Mouse (Mus musculus) bone marrow macrophage, adult 2 months (primary cell): ENCODE data around the gene 9330182L06Rik. TPM values are rescaled to one million over a fixed set of nuclear protein-coding genes. Genes with fewer than 3 reads are reported as not detected.

Experiments used
- H3K27ac ChIP-seq: 2 replicates; pipeline ENCODE4 v1.5.1; 2012; ENCODE audit warnings: low read depth, low read length; ENCODE audit not compliant: insufficient read depth
- H3K4me1 ChIP-seq: 2 replicates; pipeline ENCODE4 v1.6.1; 2012; ENCODE audit warnings: low read length; ENCODE audit not compliant: control insufficient read depth, insufficient read depth
- H3K4me3 ChIP-seq: 2 replicates; pipeline ENCODE4 v1.5.1; 2012; ENCODE audit warnings: mild to moderate bottlenecking, low read length, moderate library complexity; ENCODE audit not compliant: insufficient read depth
- CTCF ChIP-seq: IDR thresholded peaks from 2 replicates; pipeline ENCODE4 v1.5.1; 2012; ENCODE audit warnings: low read depth, mild to moderate bottlenecking, low read length, moderate library complexity
- POLR2A ChIP-seq: IDR thresholded peaks from 2 replicates; pipeline ENCODE4 v1.6.1; 2012; ENCODE audit warnings: mild to moderate bottlenecking, low read depth, low read length, borderline replicate concordance
- polyA plus RNA-seq: library from polyadenylated mRNA; stranded (reverse); fragments of >200 nt; gene quantifications from 2 replicates; pipeline ENCODE4 v1.2.4, GENCODE M21; 2012; ENCODE audit not compliant: missing spikeins, insufficient read depth, insufficient read length

The 9330182L06Rik gene
- polyA plus RNA-seq, 1 experiment: 0.98 TPM

DNA sequence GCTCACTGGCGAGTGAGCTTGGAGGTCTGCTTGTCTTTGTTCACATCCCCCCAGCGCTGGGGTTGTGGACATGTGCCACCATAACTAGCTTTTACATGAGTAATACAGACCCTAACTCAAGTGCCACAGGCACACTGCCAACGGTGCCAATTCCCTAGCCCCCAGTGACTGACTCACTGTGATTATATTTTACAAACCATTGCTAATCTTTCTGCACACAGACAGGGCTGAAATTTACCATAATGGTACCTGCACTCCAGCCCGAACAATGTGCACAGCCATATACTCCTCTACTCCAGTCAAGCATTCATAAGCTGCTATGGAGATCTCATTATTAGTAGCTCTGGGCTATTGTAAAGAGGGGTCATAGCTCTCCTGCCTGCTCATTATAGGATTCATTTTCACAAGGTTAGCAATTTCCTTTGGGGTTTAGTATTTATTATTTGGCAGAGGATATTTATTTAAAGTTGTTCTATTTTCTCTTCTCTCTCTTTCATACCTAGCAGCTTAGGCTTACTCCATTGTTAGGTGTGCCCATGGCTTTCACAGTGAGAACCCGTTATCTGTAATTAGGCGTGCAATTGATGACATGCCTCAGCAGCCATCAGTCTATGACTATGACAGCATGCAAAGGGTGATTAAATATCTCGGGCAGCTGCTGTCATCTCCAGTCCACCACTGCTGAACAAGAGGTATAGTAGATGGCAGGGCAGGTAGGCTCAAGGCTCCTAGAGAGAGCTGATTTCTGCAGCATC, 73.0 kb downstream of the 9330182L06Rik start:
- no peak overlapping the region for H3K27ac ChIP-seq
- H3K4me1 ChIP-seq: no peaks in the 10 kb centered on the region
- no peak overlapping the region for H3K4me3 ChIP-seq
- TF ChIP-seq CTCF (no peak), POLR2A (no peak)

- TF ChIP-seq POLR2A: no peak
- TF ChIP-seq CTCF: no peak
- Histone ChIP-seq H3K27ac (no peak overlapping the region), H3K4me3 (no peak overlapping the region), H3K4me1 (no peaks in the 10 kb centered on the region)
These were observed 73.7 kb downstream of the 9330182L06Rik start for GRCm38 (mm10) chr5:9339511-9340173.

DNA sequence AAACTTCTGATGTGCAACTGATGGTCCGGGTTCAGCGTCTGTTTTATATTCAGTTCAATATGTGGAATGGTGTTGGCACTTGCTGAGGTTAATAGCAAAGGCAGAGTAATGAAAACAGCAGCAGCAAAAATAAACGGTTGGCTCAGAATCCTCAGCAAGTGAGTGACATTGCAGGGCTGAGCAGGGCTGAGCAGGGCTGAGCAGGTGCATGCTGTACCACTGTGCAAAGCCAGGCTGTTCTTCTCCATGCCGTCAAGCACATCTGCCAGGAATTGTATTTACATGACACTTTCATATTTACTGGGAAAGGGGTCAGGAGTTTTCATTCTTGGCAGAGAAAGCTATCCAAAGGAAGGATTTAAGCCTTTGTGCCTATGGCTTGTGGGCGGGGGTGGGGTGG, 78.7 kb downstream of the 9330182L06Rik start:
- no peak for TF ChIP-seq POLR2A
- TF ChIP-seq CTCF: no peak
- no peaks in the 10 kb centered on the region for H3K4me1 ChIP-seq

GRCm38 (mm10) chr5:9345038-9345617, 79.2 kb downstream of the 9330182L06Rik start:
- Histone ChIP-seq H3K27ac (no peak overlapping the region), H3K4me3 (no peak overlapping the region), H3K4me1 (no peaks in the 10 kb centered on the region)
- TF ChIP-seq CTCF (no peak), POLR2A (no peak)

More for the DNA sequence above, 78.7 kb downstream of the 9330182L06Rik start:
- Histone ChIP-seq H3K27ac (no peak overlapping the region), H3K4me3 (no peak overlapping the region)

- no peak for TF ChIP-seq CTCF
- TF ChIP-seq POLR2A: no peak
- Histone ChIP-seq H3K27ac (no peak overlapping the region), H3K4me1 (no peaks in the 10 kb centered on the region), H3K4me3 (no peak overlapping the region)
These were observed 79.7 kb downstream of the 9330182L06Rik start for GRCm38 (mm10) chr5:9345625-9346024.

GRCm38 (mm10) chr5:9346510-9346909, 80.6 kb downstream of the 9330182L06Rik start:
- H3K4me1 ChIP-seq: no peaks in the 10 kb centered on the region
- no peak overlapping the region for H3K27ac ChIP-seq
- TF ChIP-seq CTCF: no peak
- TF ChIP-seq POLR2A: no peak
- H3K4me3 ChIP-seq: no peak overlapping the region

DNA sequence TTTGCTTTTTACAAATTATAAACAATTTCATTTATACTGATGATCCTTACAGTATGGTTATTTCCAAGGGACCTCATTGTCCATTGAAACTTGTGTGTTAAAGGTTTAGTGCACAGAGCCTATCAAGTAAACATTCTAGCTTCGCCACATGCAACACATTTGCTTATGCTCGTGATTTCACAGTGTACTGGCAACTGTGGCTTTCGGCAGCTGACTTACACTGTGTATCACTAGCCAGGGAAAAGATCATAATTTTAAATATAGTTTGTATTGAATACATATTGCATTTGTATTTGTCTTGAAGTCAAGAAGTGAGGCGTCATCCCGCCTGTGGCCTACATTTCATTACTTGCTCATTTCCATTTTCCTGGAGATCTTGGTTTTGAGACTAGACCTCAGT, 86.2 kb downstream of the 9330182L06Rik start:
- H3K27ac ChIP-seq: no peak overlapping the region
- H3K4me1 ChIP-seq: no peaks in the 10 kb centered on the region
- TF ChIP-seq POLR2A: no peak
- no peak for TF ChIP-seq CTCF
- H3K4me3 ChIP-seq: no peak overlapping the region

DNA sequence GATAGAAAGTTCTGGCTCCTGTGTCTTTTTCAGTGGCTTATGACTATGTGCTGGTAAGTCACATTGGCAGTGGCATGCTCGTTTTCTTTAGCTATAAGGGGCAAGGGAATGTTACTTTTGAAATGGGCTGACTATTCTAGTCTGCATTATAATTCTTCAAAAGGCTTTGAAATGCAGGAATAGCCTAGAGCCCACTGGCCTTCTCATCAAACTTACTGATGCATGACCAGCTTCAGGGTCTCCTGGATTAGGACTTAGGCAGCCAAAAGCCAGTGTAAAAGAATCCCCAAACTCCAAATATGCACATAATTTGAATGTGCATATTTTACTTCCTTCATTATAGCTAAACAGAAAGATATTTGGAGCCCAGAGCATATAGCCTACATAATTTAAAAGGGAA, 86.7 kb downstream of the 9330182L06Rik start:
- no peaks in the 10 kb centered on the region for H3K4me1 ChIP-seq

DNA sequence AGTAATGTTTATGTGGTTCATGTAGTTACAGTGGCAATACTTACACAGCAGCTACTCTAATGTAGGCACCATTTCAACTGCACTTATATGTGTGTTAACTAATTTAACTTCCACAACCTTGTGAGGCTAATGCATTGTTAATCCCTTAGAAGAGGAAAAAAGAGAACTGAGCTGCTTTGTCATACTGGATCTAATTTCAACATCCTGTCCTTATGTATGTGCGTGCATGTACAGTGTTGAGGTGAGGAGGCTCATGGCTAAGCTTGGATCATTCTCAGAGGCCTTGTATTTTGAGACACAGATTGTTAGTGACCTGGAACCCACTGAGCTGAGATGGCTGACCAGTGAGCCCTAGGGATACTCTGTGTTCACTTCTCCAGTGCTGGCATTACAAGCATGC, 88.3 kb downstream of the 9330182L06Rik start:
- Histone ChIP-seq H3K4me3 (no peak overlapping the region), H3K4me1 (no peaks in the 10 kb centered on the region), H3K27ac (no peak overlapping the region)
- no peak for TF ChIP-seq POLR2A
- no peak for TF ChIP-seq CTCF

More for the DNA sequence above, 86.7 kb downstream of the 9330182L06Rik start:
- H3K27ac ChIP-seq: no peak overlapping the region
- TF ChIP-seq POLR2A: no peak
- TF ChIP-seq CTCF: no peak
- H3K4me3 ChIP-seq: no peak overlapping the region

DNA sequence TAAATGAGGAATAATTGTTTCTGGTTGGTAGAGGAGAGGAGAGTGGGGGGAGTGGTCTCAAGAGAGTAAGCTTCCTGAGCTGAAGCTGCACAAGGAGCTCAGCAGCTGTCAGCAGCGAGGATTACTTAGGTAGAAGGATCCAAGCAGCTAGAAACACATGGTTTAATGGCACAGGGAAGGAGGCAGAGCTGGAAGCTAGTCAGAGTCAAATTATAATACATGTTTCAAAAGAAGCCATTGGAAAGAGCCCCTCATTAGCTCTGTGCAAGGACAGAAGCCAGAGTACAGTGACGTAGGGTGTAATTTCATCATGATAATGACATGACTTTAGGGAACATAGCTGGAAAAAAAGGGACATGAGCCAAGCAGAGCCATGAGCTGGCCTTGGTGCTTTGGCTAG, 92.2 kb downstream of the 9330182L06Rik start:
- TF ChIP-seq POLR2A (no peak), CTCF (no peak)
- no peak overlapping the region for H3K27ac ChIP-seq

More for the DNA sequence above, 92.2 kb downstream of the 9330182L06Rik start:
- Histone ChIP-seq H3K4me3 (no peak overlapping the region), H3K4me1 (no peaks in the 10 kb centered on the region)
